Mouse (Mus musculus) erythroblast, embryonic 14.5 days (primary cell): ENCODE measurements around the gene Hck.

Experiments
- GATA1 ChIP-seq: IDR thresholded peaks from 2 replicates; pipeline ENCODE4 v1.6.1; 2012; ENCODE audit warnings: low read length, inconsistent platforms, mixed read lengths
- TAL1 ChIP-seq: IDR thresholded peaks from 3 replicates; pipeline ENCODE4 v1.6.1; 2012; ENCODE audit warnings: low read length, inconsistent platforms, mixed read lengths

DNA sequence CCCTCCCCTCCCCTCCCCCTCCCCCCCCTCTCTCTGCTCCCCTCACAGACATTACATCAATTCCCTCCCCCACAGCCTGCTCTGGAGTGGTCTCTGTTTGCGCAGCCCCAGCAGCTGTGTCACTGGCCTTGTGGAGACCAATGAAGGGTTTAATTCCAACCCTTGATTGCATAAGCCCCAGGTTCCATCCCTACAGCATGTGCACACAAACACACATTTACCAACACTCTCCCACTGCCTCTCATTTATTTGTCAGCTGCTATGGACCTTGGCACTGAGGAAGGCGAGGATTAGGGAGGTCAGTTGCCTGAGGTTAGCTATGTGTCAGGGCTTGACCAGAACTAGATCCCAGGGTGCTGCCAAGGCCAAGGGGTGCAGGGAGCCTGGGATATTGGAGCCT lies 32.3 kb upstream of the Hck start:
- no peak for TF ChIP-seq GATA1
- no peak for TF ChIP-seq TAL1
